Mouse (Mus musculus) adrenal gland, postnatal 36 days (tissue): ENCODE measurements at regions not wholly inside any gene's neighbourhood (a gene's known extent, or its start where the extent isn't known, plus 50 kb on each side); places are given as distances from the start of the nearest gene placed in this dataset.

Source experiments
- DNase-seq, 2 experiments: peaks; one replicate each; pipeline ENCODE4 v3.0.0; 2021; ENCODE audit warnings: mixed read lengths in 1 of 2

- DNase-seq: no peak
Observed at GRCm38 (mm10) chr13:60358408-60359060, 181.4 kb upstream of the Gas1 start.

DNA sequence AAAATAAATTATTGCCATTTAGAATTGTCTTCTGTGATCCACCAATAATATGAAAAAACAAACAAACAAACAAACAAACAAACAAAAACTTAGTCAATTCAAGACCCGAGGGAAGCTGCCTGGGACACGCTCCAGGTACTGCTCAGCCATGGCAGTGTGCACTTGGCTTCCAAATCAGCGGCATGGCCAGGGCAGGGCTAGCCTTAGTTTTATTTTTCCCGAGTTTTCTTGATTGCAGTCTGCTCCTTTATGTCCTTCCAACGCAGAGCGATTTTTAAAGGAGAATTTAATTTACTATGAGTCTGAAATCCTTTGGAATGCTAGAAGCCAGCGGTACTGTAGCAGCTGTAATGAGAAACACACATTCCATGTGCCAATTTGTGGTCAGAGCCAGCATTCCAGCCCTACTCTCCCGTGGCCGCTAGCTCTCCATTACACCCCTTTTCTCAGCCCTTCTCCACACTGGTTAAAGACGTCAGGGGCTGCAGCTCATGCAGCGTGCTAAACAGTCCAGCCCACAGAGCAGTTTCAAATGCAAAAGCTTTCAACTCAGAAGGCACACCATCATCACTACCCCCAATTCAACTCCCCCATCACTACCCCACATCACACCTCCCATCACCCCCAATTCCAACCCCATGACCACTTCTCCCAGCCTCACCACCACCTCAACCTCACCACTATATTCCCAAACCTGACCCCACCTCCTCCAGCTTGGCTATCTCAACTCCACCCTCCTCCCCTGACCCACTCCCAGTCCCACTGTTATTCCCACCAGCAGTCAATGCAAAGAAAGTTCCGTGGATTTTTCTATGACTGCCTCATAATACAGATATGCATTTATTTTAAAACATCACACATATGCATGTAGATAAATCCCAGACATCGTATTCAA, 187.9 kb upstream of the Gas1 start:
- DNase-seq: no peak

DNA sequence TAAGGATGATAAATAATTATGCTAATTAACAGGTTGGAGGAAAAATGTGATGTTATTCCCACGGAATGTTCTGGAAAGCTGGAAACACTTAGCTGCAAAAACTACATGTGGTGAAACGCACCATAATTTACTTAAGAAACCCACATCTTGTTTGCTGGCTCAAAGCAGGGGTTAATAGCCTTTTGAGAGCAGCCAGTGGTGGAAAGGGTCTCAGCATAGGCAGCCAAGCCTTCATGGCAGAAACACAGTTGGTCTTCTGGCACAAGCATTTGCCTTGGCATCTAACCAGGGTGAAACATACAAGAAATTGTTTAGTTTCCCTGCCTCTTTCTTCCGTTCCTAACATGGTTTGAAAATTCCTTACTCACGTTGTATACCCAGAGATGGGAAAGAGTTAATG, 192.1 kb upstream of the Gas1 start:
- no peak for DNase-seq

- DNase-seq: no peak
Observed at GRCm38 (mm10) chr13:60371656-60372055, 194.5 kb upstream of the Gas1 start.

DNA sequence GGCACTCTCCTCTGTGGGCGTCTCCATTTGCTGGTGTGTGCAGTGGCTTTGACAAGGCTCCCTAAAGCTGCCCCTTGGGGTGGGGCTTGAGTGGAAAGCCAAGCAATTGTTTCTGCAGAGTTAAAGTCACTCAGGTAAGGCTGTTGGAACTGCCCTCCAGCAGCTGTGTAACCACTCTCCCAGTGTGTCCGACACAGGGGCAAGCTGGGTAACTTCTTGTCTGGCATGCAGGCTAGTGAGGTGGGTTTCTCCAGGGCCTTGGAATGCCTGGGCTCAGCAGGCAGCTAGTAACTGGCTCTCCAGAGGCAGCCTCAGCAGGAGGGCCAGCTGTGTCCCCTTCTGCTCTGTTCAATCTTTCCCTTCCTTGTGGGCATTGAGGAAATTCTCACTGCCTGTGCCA, 199.5 kb upstream of the Gas1 start:
- no peak for DNase-seq

- no peak for DNase-seq
Observed at GRCm38 (mm10) chr13:60382855-60383254, 205.7 kb upstream of the Gas1 start.

- DNase-seq: no peak
Observed at GRCm38 (mm10) chr13:60398836-60399235, 202.9 kb upstream of the Dapk1 start.

DNA sequence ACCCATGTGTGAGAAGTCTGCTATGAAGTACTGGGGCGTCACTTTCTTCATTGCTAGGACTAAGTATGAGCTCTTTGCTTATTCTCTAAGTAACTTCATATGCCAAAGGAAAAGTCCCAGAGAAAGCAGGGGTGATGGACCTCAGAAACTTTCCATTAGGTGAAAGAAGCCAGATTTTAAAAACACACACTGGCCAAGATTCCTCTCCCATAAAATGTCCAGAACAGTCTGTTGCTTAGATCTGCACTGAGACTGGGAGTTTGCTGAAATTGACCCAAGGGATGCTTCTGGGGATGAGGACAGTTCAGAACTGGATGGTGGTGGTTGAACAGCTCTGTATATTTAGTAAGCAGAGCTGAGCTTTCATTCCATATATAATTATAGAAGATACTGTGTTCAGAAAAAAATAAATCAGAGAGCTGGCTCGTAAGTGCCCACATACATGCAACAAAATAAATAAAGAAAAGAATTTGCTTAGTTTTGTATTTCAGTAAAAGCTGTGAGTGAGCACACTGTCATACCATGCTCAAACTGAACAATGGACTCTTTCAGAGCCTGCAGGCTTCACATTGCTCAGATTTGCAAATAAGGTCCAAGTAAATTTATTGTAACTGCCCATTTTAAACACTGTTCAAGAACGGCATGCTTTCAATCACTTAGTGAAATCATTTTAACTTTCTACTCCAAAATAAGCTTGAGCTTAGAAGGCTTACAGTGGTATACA, 200.8 kb upstream of the Dapk1 start:
- DNase-seq: no peak

DNA sequence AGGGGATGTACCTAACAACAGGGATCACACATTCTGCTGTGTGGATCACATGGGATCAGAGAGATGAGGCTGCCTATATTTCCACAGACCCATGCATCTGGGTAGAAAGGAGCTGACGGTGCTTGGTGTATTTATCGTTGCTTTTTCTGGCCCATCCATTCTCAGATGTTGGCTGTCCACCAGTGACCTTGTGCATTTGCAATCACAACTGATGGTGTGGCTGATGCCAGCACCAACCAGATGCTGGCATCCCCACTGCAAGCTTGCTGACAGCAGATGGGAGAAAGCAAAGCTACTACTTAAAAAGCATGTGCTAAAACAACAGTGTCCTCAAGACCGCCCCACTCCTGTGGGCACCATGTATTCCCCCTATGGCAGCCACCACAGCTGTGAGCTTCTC, 198.3 kb upstream of the Dapk1 start:
- no peak for DNase-seq

DNA sequence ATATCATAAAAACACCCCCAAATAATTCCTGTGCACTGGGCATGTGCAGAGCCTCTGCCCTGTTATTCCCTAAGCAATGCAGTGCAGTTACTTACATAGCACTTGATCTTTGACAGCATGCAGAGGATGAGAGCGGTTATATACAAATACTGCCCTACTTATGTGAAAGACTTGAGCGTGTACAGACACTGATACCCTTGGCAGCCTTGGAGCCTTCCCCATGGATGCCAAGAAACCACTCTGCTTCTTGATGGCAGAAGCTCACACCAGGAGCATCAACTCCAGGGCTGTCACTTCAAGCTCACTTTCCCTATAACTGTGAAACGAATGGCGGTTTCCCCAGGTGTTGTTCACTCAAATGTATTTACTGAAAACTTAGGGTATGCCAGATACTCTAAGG, 194.4 kb upstream of the Dapk1 start:
- DNase-seq: no peak

DNA sequence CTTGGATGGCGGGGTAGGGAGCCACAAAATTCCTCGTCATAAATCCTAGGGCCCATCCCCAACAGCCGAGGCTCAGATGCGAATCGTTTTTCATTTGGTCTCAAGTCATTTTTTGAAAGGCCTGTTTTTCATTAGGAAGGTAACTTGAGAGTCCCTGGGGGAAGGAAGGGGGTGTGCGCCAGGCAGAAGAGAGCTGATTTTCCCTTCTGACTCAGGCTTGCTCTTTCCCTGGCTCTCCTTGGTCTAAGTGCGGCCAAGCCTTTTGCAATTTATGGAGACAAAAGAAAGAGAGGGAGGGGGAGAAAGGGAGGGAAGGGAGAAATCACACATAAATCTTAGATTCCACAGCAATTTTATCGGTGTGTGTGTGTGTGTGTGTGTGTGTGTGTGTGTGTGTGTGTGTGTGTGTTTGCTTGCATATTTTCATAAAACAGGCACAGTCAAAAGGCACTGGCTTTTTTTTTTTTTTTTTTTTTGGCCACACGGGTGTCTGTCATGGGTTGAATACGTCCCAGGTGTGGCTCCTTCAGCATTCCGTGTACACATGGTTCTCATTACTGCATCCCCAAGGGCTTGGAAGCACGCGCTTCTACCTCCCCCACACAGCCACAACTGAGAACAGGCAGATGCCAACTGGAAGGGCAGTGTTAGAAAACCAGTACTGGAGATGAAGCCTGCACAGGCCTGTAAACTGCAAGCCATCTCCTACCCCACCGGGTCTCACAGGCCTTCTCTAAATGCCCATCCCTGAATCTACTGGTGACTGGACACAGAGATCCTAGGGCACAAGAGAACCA, 191.8 kb upstream of the Dapk1 start:
- DNase-seq: peak; percentile 65 to 66

- no peak for DNase-seq
Observed at GRCm38 (mm10) chr13:60416024-60416423, 185.7 kb upstream of the Dapk1 start.

GRCm38 (mm10) chr13:60417015-60417414, 184.7 kb upstream of the Dapk1 start:
- no peak for DNase-seq

DNA sequence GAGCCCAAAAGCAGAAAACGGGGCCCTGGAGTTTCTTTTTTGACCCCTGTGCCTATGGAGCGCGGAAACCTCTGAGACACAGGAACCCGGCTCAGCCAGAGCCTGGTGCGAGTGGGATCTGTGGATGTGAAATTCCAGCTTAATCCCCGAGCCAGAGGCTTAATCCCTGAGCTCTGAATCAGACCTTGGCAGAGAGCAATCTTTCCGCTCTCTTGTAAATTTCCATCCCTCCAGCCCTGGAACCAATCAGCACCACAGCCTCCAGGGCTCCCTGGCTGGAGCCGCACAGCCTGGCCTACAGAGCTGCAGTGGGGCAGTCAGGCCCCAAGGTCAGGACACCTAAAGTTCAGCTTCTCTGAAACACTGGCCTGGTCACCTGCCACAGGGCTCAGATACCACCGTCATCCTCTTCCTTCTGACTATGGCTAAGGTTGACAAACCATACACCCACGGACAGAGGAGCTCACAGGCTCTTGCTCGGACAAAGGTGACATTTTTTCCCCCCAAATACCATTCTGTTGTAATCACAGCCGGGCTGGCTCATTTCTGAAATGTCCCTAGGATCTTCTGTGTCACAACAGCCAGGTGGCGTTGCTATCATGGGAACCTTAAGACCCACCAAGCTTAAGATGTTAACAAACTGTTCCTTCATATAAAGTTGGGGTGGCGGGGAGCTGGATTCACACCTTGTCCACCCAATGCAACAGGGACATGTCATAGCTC, 184.2 kb upstream of the Dapk1 start:
- peak; percentile 73 to 79 for DNase-seq

GRCm38 (mm10) chr13:60420386-60420785, 181.4 kb upstream of the Dapk1 start:
- DNase-seq: no peak

- peak in 1 of 2 experiments; percentile 30 for DNase-seq
Observed at GRCm38 (mm10) chr13:60420842-60421696, 180.7 kb upstream of the Dapk1 start.

GRCm38 (mm10) chr13:60424267-60424666, 177.5 kb upstream of the Dapk1 start:
- DNase-seq: no peak

- DNase-seq: no peak
Observed at GRCm38 (mm10) chr13:60425140-60425539, 176.6 kb upstream of the Dapk1 start.

- no peak for DNase-seq
Observed at GRCm38 (mm10) chr13:60425556-60425955, 176.2 kb upstream of the Dapk1 start.

DNA sequence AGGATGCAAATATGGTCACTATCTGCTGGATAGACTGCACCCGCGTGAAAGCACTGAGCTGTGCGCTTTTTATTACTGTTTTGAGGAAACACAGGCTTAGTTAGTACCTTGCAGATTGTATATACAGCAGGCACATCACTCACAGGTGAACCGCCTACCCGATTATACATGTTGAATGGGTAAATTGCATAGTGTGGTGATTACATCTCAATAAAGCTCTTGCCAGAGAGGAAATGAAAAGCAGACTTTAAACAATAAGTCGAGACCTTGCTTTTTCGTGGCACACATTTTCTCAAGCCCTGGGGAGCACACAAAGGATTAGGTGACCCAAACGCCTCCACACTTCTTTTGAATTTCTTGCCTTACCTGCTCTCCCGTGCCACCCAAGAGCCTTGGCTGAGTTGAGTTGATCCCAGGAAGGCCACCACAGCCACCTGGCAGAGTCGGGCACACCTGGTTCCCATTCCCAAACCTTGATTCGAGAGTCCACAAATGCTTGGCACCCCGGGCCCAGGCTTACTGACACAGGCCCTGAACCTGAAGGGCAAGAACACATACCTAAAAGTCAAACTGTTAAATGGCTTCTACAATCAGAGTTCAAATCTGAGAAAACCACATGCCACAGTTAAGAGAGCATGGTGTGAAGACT, 175.4 kb upstream of the Dapk1 start:
- DNase-seq: no peak
